ENCODE assay signal across 8 mouse cellular contexts in genomic region chr10:117045175-117046056, GRCm38 (mm10). TPM values are rescaled to one million over a fixed set of nuclear protein-coding genes. Genes with fewer than 3 reads are reported as not detected.
A peak's percentile ranks its signal among the peaks of the same experiment; 100 is the strongest.
DNase-seq lines count a peak whose midpoint lies in the region; ATAC-seq lines count a peak whose summit lies in the region.

TSS of gene Lrrc10 (plus strand) at chr10:117045341.

- H3K27ac ChIP-seq in lung, embryonic 16.5 days (ENCODE audit: low read length) = no peak within 1 kb of the TSS
- H3K27ac ChIP-seq in embryonic facial prominence, embryonic 13.5 days = no peak within 1 kb of the TSS
- H3K27ac ChIP-seq in liver, embryonic 12.5 days = no peak within 1 kb of the TSS

- peaks cover 11% of the 10 kb centered on the region for H3K36me3 ChIP-seq in lung, embryonic 16.5 days (ENCODE audit: control insufficient read depth, insufficient read depth, low read length)
- H3K36me3 ChIP-seq in embryonic facial prominence, embryonic 13.5 days = peaks cover 21% of the 10 kb centered on the region
- H3K36me3 ChIP-seq in liver, embryonic 12.5 days = peaks cover 23% of the 10 kb centered on the region

- H3K4me3 ChIP-seq in lung, embryonic 16.5 days (ENCODE audit: low read length) = peak within 1 kb of the TSS; percentile 12; the same call in 1 of the 2 replicates
- H3K4me3 ChIP-seq in embryonic facial prominence, embryonic 13.5 days = peak within 1 kb of the TSS; percentile 13; the same call in 1 of the 2 replicates
- H3K4me3 ChIP-seq in liver, embryonic 12.5 days = peak within 1 kb of the TSS; percentile 2; the same call in 1 of the 2 replicates

- H3K9me3 ChIP-seq in lung, embryonic 16.5 days (ENCODE audit: control insufficient read depth, low read length) = no peaks in the 10 kb centered on the region
- H3K9me3 ChIP-seq in embryonic facial prominence, embryonic 13.5 days = no peaks in the 10 kb centered on the region
- H3K9me3 ChIP-seq in liver, embryonic 12.5 days (replicated peaks) = no peaks in the 10 kb centered on the region

- no peak for DNase-seq in lung, postnatal 25 days (ENCODE audit: low spot score)
- DNase-seq in telencephalon, adult 2 months (ENCODE audit: low read depth, low spot score) = peak; percentile 24
- no peak for DNase-seq in gastrocnemius, adult 18-20 months (ENCODE audit: low spot score)
- DNase-seq in testis, postnatal 14 days (ENCODE audit: low spot score) = no peak

- H3K4me2 ChIP-seq in lung, embryonic 16.5 days (ENCODE audit: low read depth, low read length) = peak within 1 kb of the TSS; percentile 44
- H3K4me2 ChIP-seq in embryonic facial prominence, embryonic 13.5 days = peak within 1 kb of the TSS; percentile 48
- peak within 1 kb of the TSS; percentile 59 for H3K4me2 ChIP-seq in liver, embryonic 12.5 days

- peaks cover 17% of the 10 kb centered on the region; the same call in 1 of the 2 replicates for H3K4me1 ChIP-seq in lung, embryonic 16.5 days (replicated peaks; ENCODE audit: control insufficient read depth, insufficient read depth, low read length)
- H3K4me1 ChIP-seq in embryonic facial prominence, embryonic 13.5 days = peaks cover 17% of the 10 kb centered on the region
- peaks cover 24% of the 10 kb centered on the region for H3K4me1 ChIP-seq in liver, embryonic 12.5 days

- no peaks in the 10 kb centered on the region for H3K27me3 ChIP-seq in lung, embryonic 16.5 days (ENCODE audit: control insufficient read depth, insufficient read depth, low read depth, low read length)
- H3K27me3 ChIP-seq in embryonic facial prominence, embryonic 13.5 days = no peaks in the 10 kb centered on the region
- peaks cover 15% of the 10 kb centered on the region for H3K27me3 ChIP-seq in liver, embryonic 12.5 days (replicated peaks)

- ATAC-seq in lung, embryonic 16.5 days (ENCODE audit: low read depth) = peak; percentile 36; the same call in 1 of the 2 replicates
- ATAC-seq in embryonic facial prominence, embryonic 13.5 days (ENCODE audit: insufficient number of reproducible peaks, insufficient read depth, low FRiP score, low TSS enrichment, low read depth) = no peak
- ATAC-seq in hematopoietic stem cell, adult 5-6 weeks (replicated peaks in 1 of 2; ENCODE audit: insufficient read depth in 1 of 2, low FRiP score in 2 of 2, low TSS enrichment in 1 of 2, low read depth in 1 of 2, poor library complexity in 2 of 2, severe bottlenecking in 2 of 2) = peak; percentile 49 to 60
- no peak for ATAC-seq in liver, embryonic 12.5 days

- 25% methylated on average over 40 of the region's 40 CpGs for WGBS in lung, embryonic 16.5 days
- whole genome bisulfite sequencing in embryonic facial prominence, embryonic 13.5 days = 44% methylated on average over 40 of the region's 40 CpGs
- WGBS in liver, embryonic 12.5 days (ENCODE audit: insufficient replicate concordance) = 38% methylated on average over 40 of the region's 40 CpGs

- peak within 1 kb of the TSS; percentile 43 for H3K9ac ChIP-seq in lung, embryonic 16.5 days (ENCODE audit: low read length)
- H3K9ac ChIP-seq in embryonic facial prominence, embryonic 13.5 days = 0 out of 2 replicates have a peak within 1 kb of the TSS, but pooled peaks have one; percentile 11
- peak within 1 kb of the TSS; percentile 31; the same call in 1 of the 2 replicates for H3K9ac ChIP-seq in liver, embryonic 12.5 days

RNA-seq across cellular contexts. Expression of gene Lrrc10, which starts in this region (rescaled TPM):
- 0.49 and 0.65 TPM in 2 replicates for polyA plus RNA-seq in lung, embryonic 16.5 days (2015; fragmentation: Nextera tagmentation; extraction: Ambion mirVana)
- 0.43 TPM in 1 of 2 replicates, not detected in the other for polyA plus RNA-seq in embryonic facial prominence, embryonic 13.5 days (2015; fragmentation: Nextera tagmentation; extraction: Ambion mirVana)
- total RNA-seq in hematopoietic stem cell, adult 5-6 weeks (2017) = not detected in 2 replicates
- not detected in 2 replicates for polyA plus RNA-seq in liver, embryonic 12.5 days (2016; fragmentation: Nextera tagmentation; extraction: Ambion mirVana)
- total RNA-seq in gastrocnemius, adult 18-20 months (2021) = under 1 TPM in 1 of 2 experiments, not detected in 1; 0.37 TPM

Comparison
In these comparisons a context has a peak if more than half of its experiments do, and no peak if none do; other contexts are left out.
1. Peak in ATAC-seq, H3K4me3 ChIP-seq, H3K9ac ChIP-seq and H3K4me2 ChIP-seq in lung, embryonic 16.5 days; RNA of the gene not detected or under 1 TPM.
2. Peak in ATAC-seq in hematopoietic stem cell, adult 5-6 weeks; RNA of the gene not detected or under 1 TPM.